Mouse (Mus musculus): Measurements from ENCODE around the gene Cyp11a1. TPM values are rescaled to one million over a fixed set of nuclear protein-coding genes. Genes with fewer than 3 reads are reported as not detected.

Gene Cyp11a1
- polyA plus RNA-seq, 1 experiment from 2014 or later, result 0.26 TPM

DNA sequence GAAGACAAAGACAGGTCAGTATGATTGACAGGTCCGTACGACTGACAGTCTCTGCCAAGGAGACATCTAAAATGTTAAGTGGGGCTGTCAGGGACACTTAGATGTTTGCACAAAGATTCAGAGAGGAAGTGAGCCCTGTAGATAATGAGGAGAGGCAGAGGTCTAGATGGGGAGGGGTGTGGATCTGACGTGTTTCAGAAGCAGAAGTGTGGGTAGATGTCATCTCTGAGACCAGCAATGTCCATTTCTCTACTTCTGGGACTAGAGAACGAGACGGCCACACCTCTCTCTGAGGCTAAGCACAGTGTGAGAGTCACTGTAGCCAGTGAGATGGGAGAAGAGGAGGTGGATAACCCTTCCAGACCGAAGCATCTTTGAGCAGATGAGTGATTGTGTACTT lies 28.2 kb upstream of the Cyp11a1 start:
- H3K4me3 ChIP-seq, result no peak overlapping the region
- peaks cover 3% of the 10 kb centered on the region; the same call in 1 of the 2 replicates for H3K27me3 ChIP-seq (ENCODE audit: low read depth, poor library complexity, severe bottlenecking)
- H3K27ac ChIP-seq, result no peak overlapping the region
- H3K36me3 ChIP-seq, result no peaks in the 10 kb centered on the region
- DNase-seq (ENCODE audit: low spot score), result no peak
- no peaks in the 10 kb centered on the region for H3K9me3 ChIP-seq (replicated peaks)
- 91% methylated on average over 6 of the region's 6 CpGs for WGBS
- peaks cover 16% of the 10 kb centered on the region for H3K4me1 ChIP-seq

DNA sequence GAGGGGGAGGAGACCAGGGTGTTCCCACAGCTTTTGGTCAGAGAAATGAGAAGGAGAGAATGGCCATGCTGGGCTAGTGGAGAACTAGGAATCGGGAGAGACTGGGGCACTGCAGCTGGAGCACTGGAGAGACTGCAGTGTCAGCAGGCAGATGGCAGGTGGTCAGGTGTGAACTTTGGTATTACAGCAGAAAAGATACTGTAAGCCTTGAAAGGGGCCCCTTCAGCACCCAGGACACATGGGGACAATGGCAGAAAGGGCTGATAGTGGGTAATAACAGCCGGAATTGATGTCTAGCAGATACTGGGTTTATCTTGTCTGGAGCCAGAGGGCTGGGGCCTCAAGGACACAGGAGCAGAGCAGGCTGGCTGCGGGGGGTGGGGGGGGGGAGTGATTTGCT lies 27.4 kb upstream of the Cyp11a1 start:
- no peak for DNase-seq (ENCODE audit: low spot score)

DNA sequence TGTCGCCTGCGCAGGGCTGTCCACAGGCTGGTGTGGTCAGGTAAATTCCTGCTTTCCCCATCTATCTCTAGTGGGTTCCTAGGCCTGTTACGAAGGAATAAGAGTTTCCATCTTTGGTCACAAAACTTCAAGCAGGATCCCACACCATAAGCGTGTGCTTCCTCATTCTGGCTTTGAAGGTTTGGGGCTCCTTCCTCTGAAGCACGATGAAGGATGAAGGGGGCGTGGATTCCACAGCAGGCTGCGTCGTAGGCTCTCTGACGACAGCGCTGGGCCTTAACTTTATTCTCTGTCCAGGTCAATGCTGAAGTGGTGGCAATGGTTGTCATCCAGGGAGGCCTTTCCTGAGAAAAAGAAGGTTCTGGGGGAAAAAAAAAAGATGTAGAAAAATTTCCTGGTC lies 25.6 kb upstream of the Cyp11a1 start:
- Histone ChIP-seq H3K27me3 (ENCODE audit: low read depth, poor library complexity, severe bottlenecking) (peaks cover 3% of the 10 kb centered on the region; the same call in 1 of the 2 replicates), H3K27ac (no peak overlapping the region), H3K36me3 (no peaks in the 10 kb centered on the region), H3K4me3 (no peak overlapping the region), H3K4me1 (no peaks in the 10 kb centered on the region), H3K9me3 (replicated peaks) (no peaks in the 10 kb centered on the region)
- 86% methylated on average over 10 of the region's 10 CpGs for WGBS
- no peak for DNase-seq (ENCODE audit: low spot score)

More for the DNA sequence above, 27.4 kb upstream of the Cyp11a1 start:
- H3K36me3 ChIP-seq, result no peaks in the 10 kb centered on the region
- H3K9me3 ChIP-seq (replicated peaks), result no peaks in the 10 kb centered on the region
- no peak overlapping the region for H3K27ac ChIP-seq
- WGBS, result 47% methylated on average over 3 of the region's 3 CpGs
- H3K27me3 ChIP-seq (ENCODE audit: low read depth, poor library complexity, severe bottlenecking), result peaks cover 3% of the 10 kb centered on the region; the same call in 1 of the 2 replicates
- no peak overlapping the region for H3K4me3 ChIP-seq
- peaks cover 7% of the 10 kb centered on the region for H3K4me1 ChIP-seq

DNA sequence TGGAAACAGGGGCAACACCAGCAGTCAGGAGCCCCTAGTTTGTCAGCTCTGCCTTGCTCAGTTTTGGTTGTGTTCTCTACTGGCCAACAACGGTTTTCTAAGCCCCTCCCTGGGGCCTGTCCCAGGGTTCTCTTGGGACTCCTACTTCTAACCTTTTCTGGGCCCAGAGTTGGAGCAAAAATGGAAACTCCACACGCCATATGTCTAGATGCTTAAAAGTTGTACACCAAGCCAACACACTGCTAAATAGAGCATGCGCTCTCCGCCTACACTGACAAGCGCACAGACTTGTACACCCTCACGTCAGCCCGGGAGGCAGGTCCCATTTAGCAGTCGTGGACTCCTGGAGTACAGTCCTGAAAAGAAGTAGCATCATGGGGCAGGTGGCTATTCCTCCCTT lies 20.9 kb upstream of the Cyp11a1 start:
- Histone ChIP-seq H3K27ac (no peak overlapping the region), H3K36me3 (no peaks in the 10 kb centered on the region), H3K9me3 (replicated peaks) (no peaks in the 10 kb centered on the region), H3K4me3 (no peak overlapping the region), H3K27me3 (ENCODE audit: low read depth, poor library complexity, severe bottlenecking) (peaks cover 16% of the 10 kb centered on the region; the same call in 1 of the 2 replicates), H3K4me1 (no peaks in the 10 kb centered on the region)
- WGBS, result 93% methylated on average over 8 of the region's 8 CpGs
- no peak for DNase-seq (ENCODE audit: low spot score)

DNA sequence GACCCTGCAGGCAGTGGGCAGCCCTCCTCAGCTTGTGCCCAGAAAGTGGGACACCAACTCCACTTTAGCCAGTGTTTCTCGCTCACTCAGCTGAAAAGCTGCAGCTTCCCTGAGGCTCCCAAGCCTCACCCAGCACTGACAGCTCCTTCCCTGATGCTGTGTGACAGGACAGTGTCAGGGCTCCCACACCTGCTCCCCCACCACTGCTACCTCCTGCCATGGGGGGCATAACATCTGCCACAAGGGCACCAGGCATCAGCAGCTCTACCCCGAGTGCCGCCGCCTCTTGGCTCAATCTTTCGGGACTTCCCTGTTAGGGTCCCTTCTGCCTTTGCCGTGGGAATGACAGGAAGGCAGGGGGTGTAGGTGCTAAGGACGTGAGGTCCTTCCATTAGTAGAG lies 19.9 kb upstream of the Cyp11a1 start:
- peaks cover 16% of the 10 kb centered on the region; the same call in 1 of the 2 replicates for H3K27me3 ChIP-seq (ENCODE audit: low read depth, poor library complexity, severe bottlenecking)
- H3K9me3 ChIP-seq (replicated peaks), result no peaks in the 10 kb centered on the region
- H3K4me1 ChIP-seq, result 0 out of 2 replicates have a peak, but pooled peaks cover 8% of the 10 kb centered on the region
- H3K4me3 ChIP-seq, result no peak overlapping the region
- 76% methylated on average over 7 of the region's 7 CpGs for WGBS
- no peak overlapping the region for H3K27ac ChIP-seq
- H3K36me3 ChIP-seq, result no peaks in the 10 kb centered on the region
- DNase-seq (ENCODE audit: low spot score), result no peak

DNA sequence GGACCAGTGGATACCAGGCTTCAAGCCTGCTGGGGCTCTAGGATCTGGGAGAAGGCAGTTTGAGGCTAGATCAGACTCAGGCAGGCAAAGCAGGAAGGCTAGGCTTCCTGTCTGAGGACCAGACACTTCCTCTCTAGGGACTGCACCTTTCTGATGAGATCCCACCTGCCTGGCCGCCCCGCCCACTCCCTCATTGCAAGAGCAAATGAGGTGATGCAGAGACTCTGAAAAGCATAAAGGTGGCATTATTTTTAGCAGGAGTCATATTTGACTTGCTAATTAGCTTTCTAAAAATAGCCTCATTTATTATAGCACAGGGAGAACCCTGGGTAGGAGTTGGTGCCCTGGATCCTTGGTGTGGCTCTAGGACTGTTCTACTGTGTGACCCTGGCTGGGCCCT lies 18.1 kb upstream of the Cyp11a1 start:
- Histone ChIP-seq H3K36me3 (no peaks in the 10 kb centered on the region), H3K27ac (no peak overlapping the region), H3K9me3 (replicated peaks) (no peaks in the 10 kb centered on the region), H3K27me3 (ENCODE audit: low read depth, poor library complexity, severe bottlenecking) (peaks cover 20% of the 10 kb centered on the region; the same call in 1 of the 2 replicates), H3K4me1 (peaks cover 20% of the 10 kb centered on the region), H3K4me3 (no peak overlapping the region)
- no peak for DNase-seq (ENCODE audit: low spot score)
- WGBS, result 92% methylated on average over 2 of the region's 2 CpGs

DNA sequence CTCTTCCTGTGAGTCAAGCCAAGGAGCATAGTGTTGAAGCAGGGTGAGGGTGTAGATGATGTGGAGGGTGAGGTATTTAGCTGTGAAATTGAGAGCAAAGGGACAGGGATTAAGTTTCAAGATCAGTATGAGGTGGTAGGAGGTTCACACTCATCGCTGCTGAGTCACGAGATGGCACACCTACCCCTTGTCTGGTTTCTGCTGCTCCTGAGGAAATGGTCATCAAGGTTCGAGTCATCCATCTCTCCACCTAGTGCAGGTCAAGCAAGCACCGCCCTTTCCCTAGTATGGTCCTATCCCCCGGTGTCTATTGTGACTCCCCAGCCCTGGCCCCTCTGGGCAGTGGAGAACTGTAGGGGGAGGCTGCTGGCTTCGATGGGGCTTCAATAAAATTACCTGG lies 16.9 kb upstream of the Cyp11a1 start:
- no peak for DNase-seq (ENCODE audit: low spot score)
- Histone ChIP-seq H3K4me3 (no peak overlapping the region), H3K27me3 (ENCODE audit: low read depth, poor library complexity, severe bottlenecking) (peaks cover 20% of the 10 kb centered on the region; the same call in 1 of the 2 replicates), H3K4me1 (peaks cover 33% of the 10 kb centered on the region), H3K36me3 (no peaks in the 10 kb centered on the region), H3K9me3 (replicated peaks) (no peaks in the 10 kb centered on the region), H3K27ac (no peak overlapping the region)
- WGBS, result 83% methylated on average over 6 of the region's 6 CpGs

DNA sequence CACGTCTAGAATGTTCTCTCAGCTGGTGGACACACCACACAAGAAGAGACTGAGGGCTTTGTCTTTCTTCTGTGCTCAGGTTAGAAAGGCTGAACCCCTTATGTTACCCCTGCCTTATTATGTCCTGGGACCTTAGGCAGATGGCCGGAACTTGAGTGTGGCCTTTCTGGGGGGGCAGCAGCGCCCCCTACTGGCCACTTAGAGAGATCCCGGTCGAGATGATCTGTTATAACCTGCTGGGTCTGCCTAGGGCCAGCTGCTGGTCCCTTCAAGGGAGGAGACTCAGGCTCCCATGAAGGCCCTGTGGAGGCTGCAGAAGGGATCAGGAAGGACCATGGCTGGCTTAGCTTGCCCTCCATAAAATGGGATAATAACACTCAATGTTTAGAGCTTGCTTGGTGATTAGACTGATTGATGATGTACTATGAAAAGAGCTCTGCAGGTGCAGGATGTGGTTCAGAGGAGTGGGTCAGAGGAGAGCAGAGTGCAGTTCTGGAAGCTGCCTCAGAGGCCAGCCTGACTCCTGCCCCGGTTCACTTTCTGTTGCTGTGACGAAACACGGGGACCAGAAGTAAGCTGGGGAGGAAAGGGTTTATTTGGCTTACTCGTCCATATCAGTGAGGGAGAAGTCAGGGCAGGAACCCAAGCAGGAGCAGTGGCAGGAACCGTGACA lies 15.6 kb upstream of the Cyp11a1 start:
- H3K36me3 ChIP-seq, result no peaks in the 10 kb centered on the region
- peak; percentile 60 for DNase-seq (ENCODE audit: low spot score)
- H3K27ac ChIP-seq, result no peak overlapping the region
- H3K4me1 ChIP-seq, result peaks cover 37% of the 10 kb centered on the region
- H3K4me3 ChIP-seq, result no peak overlapping the region
- no peaks in the 10 kb centered on the region for H3K9me3 ChIP-seq (replicated peaks)
- WGBS, result 42% methylated on average over 10 of the region's 10 CpGs
- H3K27me3 ChIP-seq (ENCODE audit: low read depth, poor library complexity, severe bottlenecking), result peaks cover 21% of the 10 kb centered on the region; the same call in 1 of the 2 replicates

DNA sequence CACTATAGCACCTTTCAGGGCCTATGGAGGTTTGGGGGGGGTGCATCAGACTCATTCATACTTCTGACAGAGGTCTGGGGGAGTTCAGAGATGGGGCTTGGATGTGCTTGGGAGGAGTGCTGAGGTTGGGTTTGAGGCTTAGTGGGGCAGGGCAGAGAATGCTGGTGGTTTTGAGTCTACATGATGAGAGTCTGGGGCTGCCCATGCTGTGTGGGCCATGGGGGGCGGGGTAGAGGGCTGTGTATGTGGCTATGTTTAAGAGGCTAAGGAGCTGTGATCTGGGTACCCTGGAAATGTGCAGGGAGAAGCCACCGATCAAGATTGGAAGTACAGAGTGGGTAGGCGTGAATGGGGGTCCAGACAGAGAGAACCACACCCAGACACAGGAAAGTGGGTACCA lies 14.2 kb upstream of the Cyp11a1 start:
- DNase-seq (ENCODE audit: low spot score), result no peak
- H3K4me1 ChIP-seq, result peaks cover 37% of the 10 kb centered on the region
- peaks cover 31% of the 10 kb centered on the region for H3K27me3 ChIP-seq (ENCODE audit: low read depth, poor library complexity, severe bottlenecking)
- H3K9me3 ChIP-seq (replicated peaks), result no peaks in the 10 kb centered on the region
- H3K4me3 ChIP-seq, result no peak overlapping the region
- no peaks in the 10 kb centered on the region for H3K36me3 ChIP-seq
- 91% methylated on average over 3 of the region's 3 CpGs for WGBS
- peak overlapping the region; percentile 12; the same call in 1 of the 2 replicates for H3K27ac ChIP-seq

DNA sequence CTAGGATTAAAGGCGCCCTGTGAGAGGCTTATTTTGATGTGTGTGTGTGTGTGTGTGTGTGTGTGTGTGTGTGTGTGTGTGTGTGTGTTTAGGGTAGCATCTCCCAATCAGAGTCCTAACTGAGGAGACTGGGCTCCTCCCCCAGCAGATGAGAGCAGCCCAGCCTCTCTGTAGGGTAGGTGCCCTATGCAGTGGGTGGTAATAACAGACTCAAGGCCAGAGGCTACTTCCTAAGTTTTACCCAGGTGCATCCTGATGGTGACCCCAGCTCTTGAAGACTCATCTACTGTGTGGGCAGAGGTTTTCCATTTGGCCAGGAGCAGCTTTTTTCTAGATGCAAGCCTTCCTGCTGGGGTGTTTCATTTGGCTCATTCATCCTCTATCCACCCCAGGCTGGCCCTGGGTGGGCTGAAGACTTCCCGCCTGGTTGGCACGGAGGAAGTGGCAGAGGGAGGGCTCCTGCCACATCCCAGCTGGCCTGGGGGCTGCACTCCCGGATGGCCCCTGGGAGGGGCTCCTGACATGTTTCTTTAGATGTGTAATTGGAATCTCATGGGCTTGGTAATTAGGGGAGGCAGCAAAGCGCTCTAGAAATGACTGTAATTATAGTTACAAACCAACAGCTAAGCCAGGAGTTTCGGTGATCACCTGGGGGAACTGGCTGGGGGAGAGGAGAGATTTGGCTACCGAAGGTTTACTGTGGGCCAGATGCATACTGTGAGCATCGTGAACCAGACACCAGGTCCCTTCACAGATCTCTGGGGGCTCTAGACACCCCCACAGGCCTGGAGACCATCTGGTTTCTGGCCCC lies 13.2 kb upstream of the Cyp11a1 start:
- no peak for DNase-seq (ENCODE audit: low spot score)
- no peaks in the 10 kb centered on the region for H3K9me3 ChIP-seq (replicated peaks)
- 28% methylated on average over 8 of the region's 8 CpGs for WGBS
- H3K4me3 ChIP-seq, result no peak overlapping the region
- H3K27ac ChIP-seq, result peak overlapping the region; percentile 64
- H3K4me1 ChIP-seq, result peaks cover 43% of the 10 kb centered on the region
- peaks cover 33% of the 10 kb centered on the region for H3K27me3 ChIP-seq (ENCODE audit: low read depth, poor library complexity, severe bottlenecking)
- H3K36me3 ChIP-seq, result no peaks in the 10 kb centered on the region

DNA sequence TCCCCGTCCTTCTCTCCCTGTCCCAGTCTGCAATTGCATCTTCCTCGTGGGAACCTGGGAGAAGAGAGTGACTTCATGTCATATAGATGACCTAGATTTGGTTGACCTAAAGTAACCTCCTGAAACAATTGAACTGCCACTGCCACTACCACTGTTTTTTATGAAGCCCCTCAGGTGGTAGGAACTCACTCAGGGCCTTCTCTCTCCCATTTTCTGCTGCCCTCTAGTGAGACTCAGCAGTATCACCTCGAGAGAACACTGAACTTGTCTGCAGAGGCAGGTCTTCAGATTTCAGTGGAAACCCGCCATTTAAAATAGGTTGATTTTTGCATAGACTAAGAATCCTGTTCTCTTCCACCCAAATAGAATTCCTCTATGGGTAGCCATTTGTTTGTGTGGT lies 10.9 kb upstream of the Cyp11a1 start:
- Histone ChIP-seq H3K4me3 (no peak overlapping the region), H3K4me1 (peaks cover 46% of the 10 kb centered on the region), H3K27ac (no peak overlapping the region), H3K27me3 (ENCODE audit: low read depth, poor library complexity, severe bottlenecking) (peaks cover 44% of the 10 kb centered on the region), H3K9me3 (replicated peaks) (no peaks in the 10 kb centered on the region), H3K36me3 (no peaks in the 10 kb centered on the region)
- DNase-seq (ENCODE audit: low spot score), result no peak
- 36% methylated on average over 4 of the region's 4 CpGs for WGBS

DNA sequence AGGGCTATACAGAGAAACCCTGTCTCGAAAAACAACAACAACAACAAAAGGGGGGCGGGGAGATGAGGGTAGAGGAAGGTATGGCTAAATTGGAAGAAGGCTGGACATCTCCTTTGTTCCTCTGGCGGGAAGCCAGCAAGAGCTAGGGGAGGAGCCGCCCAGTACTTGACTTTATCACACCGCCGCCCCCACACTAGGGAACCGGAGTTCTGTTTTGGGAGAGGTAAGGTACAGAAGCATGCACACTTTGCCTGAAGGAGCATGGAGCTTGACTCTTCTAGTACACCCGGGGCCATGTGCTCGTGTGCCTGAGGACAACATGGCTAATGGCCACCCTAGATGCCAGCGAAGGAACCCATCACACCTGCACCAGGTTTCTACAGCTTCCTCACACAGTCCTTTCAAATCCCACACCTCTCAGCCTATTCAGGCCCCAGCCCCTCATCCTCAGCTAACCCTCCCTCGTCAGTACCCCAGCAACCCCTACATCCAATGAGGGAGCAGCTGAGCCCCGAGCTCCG lies 8.6 kb upstream of the Cyp11a1 start:
- no peak for DNase-seq (ENCODE audit: low spot score)
- Histone ChIP-seq H3K4me1 (peaks cover 31% of the 10 kb centered on the region), H3K4me3 (peak overlapping the region; percentile 41), H3K9me3 (replicated peaks) (no peaks in the 10 kb centered on the region), H3K36me3 (no peaks in the 10 kb centered on the region), H3K27ac (no peak overlapping the region), H3K27me3 (ENCODE audit: low read depth, poor library complexity, severe bottlenecking) (peaks cover 46% of the 10 kb centered on the region)
- WGBS, result 18% methylated on average over 13 of the region's 13 CpGs
